Mouse (Mus musculus) mesoderm, embryonic 11.5 days (tissue): Measurements from ENCODE around the gene Zfr.
A peak's percentile ranks its signal among the peaks of the same experiment; 100 is the strongest.

Experiments
- DNase-seq: peaks from one replicate; pipeline ENCODE4 v3.0.0-alpha.2; 2012; ENCODE audit warnings: low read depth, low spot score

Zfr gene

DNA sequence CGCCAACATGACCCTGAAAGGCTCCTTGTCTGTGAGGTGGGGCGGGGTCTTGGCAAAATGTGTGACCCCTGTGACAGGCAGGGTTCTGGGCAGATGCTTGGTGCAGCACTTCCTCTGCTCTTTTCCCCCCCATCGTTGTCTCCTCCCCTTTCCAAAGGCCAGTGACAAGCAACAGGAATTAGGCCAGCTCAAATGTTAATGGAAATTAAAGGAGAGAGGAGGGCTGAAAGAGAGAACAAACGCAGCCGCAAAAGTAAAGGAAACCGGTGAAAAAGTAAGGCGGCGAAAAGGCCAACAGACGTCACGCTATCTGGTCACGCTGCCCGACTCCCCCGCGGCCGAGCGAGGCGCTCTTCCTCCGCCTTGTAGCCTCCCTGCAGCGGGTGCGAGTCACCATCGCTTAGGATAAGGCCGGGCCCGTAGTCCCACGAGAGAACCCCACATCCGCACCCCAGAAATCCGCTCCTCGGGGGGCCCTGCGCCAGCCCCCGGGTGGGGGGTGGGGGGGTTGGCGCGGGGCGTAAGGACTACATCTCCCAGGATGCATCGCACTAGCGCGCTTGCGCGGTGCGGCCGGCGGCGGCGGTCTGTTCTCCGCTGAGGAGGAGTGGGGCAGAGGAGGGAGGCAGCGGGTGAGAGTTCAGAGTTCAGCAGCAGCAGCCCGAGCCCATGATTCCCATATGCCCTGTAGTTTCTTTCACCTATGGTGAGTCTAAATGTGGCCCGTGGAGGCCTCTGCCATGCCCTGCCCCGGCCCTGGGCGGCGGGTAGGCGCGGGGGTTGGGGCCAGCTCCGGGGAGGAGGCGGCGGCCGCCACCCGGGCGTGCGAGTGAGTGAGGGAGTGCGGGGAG lies at the start of gene Zfr:
Gene Zfr, plus strand, starts transcription at position 590 of the 851 bp plus-strand sequence.
- peak; percentile 91 for DNase-seq

DNA sequence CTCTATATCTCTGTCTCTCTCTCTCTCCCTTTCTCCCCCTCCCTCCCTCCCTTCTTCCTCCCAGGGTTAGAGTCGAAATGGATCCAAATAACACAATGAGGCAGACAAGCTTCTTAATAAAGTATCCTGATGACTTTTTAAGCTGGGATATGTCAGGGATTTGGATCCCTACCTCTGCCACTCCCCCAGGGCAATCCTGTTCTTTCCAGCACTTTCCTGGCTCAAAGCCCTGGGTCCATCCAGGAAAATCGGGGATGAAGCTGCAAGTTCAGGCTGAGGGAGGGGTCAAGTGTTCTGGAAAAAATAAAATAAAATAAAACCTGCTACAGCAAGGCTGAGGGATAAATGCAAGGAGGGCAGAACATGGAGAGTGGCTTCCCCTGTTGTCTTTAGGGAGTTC lies 49.7 kb upstream of the Zfr start:
- no peak for DNase-seq

DNA sequence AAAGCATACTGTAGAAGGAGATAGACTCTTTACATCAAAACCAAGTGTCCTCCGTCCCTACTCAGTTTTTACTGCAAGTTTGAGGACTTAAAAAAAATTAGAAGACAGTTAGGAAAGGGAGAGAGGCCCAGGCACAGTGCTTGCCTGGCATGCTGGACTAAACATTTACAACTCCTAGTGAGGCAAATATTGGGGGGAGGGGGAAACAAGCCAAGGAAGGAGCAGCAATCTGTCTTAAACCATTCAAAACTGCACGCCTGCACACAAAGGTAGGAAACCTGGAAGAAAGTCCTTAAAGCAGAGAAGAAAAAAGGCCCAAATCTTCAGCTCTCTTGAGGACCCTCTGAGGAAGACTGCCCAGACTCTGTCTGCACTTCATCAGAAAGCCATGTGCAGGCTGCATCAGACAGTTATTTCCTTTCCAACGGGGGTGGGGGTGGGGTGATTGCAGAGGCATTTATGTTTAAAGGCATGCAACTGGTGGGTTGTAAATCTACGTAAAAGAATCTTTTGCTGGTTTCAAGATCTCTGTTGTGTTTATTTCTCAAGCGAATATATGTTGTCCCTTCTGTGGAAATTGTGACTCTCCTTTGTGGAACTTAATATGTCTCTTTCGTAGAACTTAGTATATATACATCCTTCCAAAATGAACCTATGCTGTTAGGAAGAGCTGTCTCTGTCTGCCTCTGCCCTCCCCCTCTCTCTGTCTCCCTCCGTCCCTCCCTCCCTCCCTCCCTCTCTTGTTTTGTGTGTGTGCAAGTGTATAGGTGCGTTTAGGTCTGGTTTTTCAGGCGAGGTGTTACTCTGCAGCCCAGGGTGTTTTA lies 49.0 kb upstream of the Zfr start:
- DNase-seq, result peak; percentile 27

- DNase-seq, result no peak
These were observed 44.8 kb upstream of the Zfr start for GRCm38 (mm10) chr15:12072709-12073336.

DNA sequence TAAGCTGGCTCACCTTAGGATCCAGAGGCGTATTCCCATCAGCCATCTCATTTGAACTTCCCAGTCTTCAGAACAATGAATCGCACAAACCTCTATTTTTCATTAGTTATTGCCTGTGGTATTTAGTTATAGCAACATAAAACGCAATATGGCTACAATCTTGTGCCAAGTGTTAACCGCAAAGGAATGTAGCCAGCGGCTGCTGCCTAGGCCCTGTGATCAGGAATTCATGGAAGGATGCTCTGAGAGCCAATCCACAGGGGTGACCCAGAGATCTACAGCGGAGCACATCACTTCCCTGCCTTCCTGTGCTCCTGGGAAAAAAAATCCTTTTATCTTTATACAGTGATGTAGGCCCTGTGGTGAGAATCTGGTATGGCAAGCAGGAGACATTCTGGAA lies 43.2 kb upstream of the Zfr start:
- DNase-seq, result no peak

- DNase-seq, result no peak
These were observed 35.3 kb upstream of the Zfr start for GRCm38 (mm10) chr15:12082344-12082743.

DNA sequence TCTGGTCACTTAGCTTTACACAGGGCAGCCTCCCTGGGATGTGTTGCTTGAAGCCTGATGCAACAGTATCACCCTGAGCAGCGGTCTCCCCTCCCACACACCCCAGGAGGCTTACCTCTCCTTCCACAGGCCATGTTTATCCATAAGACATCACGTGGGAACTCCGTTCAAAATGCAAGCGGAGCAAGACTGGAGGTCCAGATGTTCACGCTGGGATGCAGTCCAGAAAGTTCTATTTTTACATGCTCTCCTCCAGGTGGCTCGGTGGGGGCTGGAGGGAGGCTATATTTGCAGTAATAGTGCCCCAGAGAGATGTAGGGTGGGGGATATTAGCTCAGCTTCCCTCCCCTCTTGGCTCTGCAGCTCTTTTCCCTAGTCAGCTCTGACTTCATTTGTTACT lies 33.5 kb upstream of the Zfr start:
- no peak for DNase-seq

GRCm38 (mm10) chr15:12084859-12085258 lies 32.8 kb upstream of the Zfr start:
- DNase-seq, result peak; percentile 49

- no peak for DNase-seq
These were observed 30.0 kb upstream of the Zfr start for GRCm38 (mm10) chr15:12087634-12088033.

GRCm38 (mm10) chr15:12088091-12088490 lies 29.5 kb upstream of the Zfr start:
- no peak for DNase-seq

GRCm38 (mm10) chr15:12090087-12090486 lies 27.5 kb upstream of the Zfr start:
- no peak for DNase-seq

GRCm38 (mm10) chr15:12090981-12091669 lies 26.5 kb upstream of the Zfr start:
- no peak for DNase-seq

GRCm38 (mm10) chr15:12091781-12092458 lies 25.7 kb upstream of the Zfr start:
- DNase-seq, result peak; percentile 44

DNA sequence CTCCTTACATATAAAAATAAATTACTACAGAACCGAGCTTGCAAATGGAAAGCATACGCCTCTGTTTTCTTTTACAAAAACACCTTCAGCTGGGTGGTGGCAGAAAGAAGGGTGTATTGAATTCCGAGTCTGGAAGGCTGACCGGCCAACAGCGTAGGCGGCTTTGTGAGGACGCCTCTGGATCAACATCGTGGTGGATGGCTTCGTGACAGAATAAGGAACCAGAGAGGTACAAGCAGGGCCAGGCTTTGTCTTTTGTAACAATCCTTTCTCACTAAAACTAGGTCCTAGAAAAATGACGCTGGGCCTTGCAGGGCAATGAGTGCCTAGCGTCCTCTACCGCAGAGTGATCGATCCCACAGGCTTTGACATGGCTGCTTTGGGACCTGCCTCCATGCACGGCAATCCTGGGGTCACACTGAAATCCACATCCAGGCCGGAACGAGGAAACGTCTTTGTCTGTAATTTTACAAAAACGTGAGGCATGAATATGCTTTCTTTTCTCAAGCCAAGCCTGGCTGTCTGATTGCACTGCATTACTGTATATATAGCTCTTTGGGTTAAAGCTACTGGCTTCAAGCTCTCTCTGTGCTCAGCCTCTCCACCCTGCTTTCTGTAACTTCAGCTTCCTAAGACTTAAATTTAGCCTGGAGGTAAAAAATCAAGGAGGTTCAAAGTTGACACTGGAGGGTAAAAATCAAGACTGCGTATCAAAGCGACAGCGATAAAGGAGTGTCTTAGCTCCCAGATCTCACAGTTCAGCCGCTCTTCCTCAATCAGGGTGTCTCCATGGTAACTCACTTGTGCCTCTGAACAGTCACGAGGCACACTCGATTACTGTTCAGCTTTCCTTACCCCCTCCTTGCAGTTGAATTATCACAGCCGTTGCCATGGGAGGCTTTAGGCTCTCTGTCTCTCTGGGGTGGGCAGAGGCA lies 24.3 kb upstream of the Zfr start:
- peak; percentile 59 for DNase-seq

DNA sequence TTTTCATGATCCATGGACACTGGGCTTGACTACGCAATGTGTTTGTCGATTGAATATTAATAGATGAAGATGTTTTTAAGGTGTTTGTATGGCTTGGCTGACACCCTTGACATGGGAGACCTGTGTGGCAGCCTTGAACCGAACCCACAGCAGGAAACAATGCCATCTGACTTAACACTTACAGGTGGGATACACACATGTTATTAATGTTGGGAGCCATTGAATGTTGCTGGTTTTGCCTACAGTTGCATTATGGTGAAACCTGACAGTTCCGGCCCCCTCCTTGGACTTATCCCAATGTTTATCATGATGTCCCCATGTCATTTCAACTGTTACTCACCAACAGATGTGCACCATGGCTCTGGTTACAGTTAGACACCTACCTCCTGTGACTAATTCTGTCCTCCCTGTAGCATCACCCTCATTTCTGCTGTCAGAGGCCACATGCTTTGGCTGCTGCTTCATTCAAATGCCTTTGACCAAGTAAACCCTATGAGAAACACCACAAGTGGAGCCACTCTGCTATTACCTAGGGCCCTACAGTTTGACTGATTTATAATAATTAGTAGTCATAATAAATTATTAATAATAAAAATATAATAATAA lies 23.6 kb upstream of the Zfr start:
- DNase-seq, result no peak

- no peak for DNase-seq
These were observed 21.2 kb upstream of the Zfr start for GRCm38 (mm10) chr15:12096447-12096846.

GRCm38 (mm10) chr15:12097344-12097743 lies 20.3 kb upstream of the Zfr start:
- DNase-seq, result no peak

GRCm38 (mm10) chr15:12100912-12101311 lies 16.7 kb upstream of the Zfr start:
- no peak for DNase-seq

DNA sequence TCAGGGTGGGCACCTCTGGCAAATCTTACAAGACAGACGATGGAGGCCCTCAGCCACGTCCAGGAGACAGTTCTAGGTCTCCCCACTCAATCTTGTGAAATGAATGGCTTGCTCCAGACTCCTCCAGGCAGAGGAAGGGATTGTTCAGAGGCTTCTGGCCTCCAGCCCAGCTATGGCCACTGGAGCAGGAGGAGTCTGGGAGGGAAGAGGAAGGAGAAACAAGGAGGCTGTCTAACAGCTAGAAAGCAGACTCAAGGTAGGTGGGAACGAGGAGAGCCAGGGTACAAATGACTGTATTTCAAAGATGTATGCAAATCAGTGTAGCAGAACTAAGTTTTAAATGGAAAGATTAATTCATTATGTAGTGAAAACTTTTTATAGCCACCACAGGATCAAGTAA lies 13.9 kb upstream of the Zfr start:
- no peak for DNase-seq

GRCm38 (mm10) chr15:12104827-12105226 lies 12.8 kb upstream of the Zfr start:
- no peak for DNase-seq
